Mouse (Mus musculus) CD4-positive, CD25-positive, alpha-beta regulatory T cell, adult 4 months (primary cell): ENCODE results near the gene Arnt2. TPM values are rescaled to one million over a fixed set of nuclear protein-coding genes. Genes with fewer than 3 reads are reported as not detected.

ENCODE experiments used
- ATAC-seq: one replicate; pipeline ENCODE4 v1.8.0; 2017
- polyA plus RNA-seq, 2 experiments: library from polyadenylated mRNA; unstranded; fragments of 100-300 nt; shearing (Covaris generic); gene quantifications; one replicate each; pipeline ENCODE4 v1.2.1; 2017

Gene Arnt2
- polyA plus RNA-seq, 2 experiments from 2014 or later = 3.6 to 4.8 TPM

DNA sequence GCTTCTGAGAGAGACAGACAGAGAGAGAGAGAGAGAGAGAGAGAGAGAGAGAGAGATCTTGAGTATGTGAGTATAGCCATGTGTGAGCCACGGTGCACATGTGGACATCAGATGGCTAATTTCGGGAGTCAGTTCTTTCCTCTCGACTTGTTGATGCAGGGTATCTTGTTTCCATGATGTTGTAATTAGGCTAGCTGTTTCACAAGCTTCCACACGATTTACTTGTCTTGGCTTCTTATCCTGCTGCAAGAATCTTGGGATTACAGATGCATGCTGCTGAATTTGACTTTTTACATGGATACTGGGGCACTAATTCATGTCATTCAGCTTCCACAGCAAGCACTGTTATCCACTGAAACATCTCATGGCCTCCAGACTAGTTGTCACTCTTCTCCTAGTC lies 178.6 kb downstream of the Arnt2 start:
- no peak for ATAC-seq

DNA sequence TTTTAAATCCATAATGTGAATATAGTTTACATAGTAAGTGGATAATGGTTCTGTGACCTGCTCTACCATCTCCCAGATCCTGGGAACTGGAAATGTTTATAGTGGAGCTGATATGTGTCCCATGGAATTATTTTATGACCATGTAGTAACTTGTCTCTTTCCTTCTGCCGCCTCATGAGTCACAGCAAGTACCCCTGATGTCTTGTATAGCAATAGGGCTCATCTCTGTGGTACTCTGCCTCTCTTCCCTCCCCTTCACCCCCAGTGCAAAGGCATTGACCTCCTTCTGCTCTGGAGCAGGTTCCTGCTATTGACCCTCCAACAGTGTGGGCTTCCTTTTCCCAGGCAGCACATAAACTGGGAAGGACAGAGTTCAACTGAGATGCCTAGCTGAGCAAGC lies 182.3 kb downstream of the Arnt2 start:
- no peak for ATAC-seq

DNA sequence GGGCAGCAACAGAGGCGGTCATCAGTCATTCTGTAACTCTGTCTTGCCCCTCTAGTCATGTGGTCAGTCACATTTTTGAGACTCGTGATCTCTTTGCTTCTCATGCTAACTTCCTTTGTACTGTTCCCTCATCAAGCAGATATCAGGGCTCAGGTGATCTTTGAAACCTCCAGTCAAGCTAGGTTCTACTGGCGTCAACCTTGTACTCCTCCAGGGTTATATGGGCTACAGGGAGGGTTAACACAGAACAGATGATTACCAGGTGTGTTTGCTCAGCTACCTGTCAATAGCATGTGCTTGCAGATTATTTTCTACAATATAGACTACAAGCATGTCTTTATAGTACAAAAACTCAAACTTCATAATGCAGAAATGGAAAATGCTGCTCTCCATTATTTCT lies 183.1 kb downstream of the Arnt2 start:
- no peak for ATAC-seq

DNA sequence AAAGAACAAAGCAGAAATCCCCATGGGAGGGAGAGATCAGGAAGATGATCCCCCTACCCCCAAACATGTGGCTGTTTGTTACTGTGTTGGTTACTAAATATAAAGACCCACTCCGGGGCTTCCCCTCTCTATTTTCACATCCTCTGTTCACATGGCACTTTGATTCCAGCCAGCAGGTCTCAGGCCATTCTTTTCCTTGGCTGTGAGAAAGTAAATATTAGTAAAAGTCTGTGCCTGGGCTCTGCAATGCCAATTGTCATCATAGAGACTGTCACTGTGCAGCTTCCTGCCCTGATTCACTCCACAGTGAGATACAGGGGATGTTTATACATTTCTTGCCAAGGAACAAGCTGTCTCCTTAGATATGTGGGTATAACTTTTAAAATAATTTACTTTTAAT lies 197.9 kb downstream of the Arnt2 start:
- ATAC-seq = no peak

DNA sequence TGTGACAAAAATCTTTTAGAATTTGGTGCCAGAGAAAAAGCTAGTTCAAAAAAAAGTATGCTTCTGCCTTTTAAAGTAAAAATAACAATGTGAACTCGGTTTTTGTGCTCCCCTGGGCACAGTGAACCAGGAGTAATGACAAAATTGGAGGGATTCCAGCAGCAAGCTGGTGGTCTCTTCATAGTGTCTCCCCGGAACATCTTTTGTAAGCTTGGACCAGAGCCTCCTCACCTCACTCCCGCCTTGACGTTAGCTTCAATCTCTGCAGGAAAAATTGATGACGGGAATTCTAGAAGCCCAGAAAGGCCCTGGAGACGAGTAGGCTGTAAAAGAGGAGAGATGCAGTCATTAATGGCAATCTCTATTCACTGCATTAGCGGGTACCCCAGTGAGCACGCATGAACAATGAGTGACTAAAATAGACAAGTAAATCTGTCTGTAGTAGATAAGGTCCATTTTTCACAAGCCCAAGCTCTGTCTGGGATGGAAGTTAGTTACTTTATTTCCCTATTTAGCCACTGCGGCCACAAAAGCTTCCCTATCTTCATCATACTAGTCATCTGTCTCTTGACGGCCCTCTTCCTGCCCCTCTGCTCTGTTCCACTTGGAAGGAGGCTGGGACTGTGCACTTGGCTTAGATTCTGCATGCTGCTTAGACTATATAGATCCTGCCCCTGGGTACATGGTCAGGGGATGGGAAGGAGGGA lies 199.2 kb downstream of the Arnt2 start:
- ATAC-seq = no peak

DNA sequence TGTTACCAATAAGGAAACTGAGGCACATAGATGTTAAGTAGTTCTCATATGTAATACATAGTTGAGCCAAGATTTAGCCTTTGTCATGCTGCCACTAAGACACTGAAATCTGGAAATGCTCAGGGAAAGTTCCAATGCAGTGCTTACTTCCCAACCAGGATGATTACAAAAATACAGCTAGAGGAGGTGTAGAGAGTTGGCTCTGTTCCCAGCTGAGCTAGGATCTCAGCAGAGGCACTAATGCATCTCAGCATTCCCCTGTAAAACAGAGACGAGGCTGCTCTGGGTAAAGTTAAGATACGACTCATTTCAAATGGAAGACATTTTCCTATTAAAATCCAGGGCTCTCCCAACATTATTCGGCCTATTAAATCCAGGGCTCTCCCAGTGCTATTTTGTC lies 206.0 kb downstream of the Arnt2 start:
- ATAC-seq = no peak

DNA sequence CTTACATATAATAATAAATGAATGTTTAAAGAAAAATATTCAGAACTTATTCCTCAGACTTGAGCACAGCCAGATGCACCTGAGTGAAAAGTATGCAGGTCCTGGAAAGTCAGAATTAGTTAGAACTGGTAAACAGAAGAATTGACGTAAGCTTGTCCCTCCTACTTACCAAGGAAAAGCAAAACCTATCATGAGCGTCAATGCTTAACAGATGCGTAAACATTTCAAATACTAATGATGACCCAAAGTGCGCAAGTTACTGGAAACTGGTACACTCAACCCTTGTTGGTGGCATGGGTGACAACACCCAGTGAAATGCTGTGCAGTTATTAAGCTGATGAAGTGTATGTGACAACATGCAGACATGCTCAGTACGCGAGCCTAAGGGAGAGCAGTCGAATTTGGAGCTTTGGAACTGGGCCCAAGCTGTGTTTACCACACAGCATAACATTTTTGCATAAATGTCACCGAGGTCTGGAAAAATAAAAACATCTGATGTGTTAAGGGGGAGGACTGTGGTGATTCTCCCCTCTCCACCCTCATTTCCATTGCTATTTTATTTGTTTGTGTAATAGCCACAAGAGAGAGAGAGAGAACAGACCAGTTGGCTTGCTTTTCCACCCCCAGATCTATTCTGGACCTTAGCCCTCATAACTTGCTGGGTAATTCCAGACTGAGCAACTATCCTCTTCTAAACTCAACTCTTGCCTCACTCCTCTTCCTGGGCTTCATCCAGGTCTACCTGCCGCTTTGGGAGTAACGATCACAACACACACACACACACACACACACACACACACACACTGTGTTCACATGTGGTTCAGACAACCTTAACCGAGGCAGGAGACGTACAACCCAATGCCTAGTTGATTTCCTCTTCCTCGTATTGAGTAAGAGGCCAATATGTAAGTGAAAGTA lies 208.6 kb downstream of the Arnt2 start:
- ATAC-seq = peak; percentile 41

DNA sequence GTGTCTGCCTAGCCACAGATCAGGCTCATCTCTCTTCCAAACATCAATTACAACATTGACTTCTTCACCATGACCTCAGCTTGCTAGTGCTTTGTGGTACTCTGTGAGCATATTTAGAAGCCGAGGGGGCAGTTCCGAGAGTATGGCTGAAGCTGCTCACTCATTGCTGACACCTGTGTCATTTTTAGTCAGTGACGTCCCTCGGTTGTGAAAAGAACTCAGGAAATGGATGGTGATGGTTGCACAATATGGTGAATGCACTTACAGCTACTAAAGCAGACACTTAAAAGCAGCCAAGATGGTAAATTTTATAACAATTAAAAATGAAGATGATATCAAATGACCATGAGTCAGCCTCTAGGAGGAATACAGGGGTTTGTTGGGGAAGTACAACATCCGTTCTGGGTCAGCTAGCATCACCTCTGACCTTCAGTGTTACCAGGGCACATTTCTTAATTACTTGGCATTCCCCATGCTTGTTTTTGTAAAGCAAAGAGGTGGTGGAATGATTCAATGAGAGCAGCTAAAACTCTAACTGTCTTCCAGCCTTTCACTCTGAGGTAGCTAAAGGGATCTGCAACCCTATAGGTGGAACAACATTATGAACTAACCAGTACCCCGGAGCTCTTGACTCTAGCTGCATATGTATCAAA lies 212.6 kb downstream of the Arnt2 start:
- ATAC-seq = no peak

Other genes with a start within 250 kb of the Arnt2 start
- gene Gm2115, start 118.8 kb upstream of the Arnt2 start, polyA plus RNA-seq = under 1 TPM in 1 of 2 experiments, not detected in 1; 0.08 TPM
- gene Fah, start 196.5 kb upstream of the Arnt2 start, polyA plus RNA-seq = 10 to 100 TPM; 11.3 to 14.6 TPM